Mouse (Mus musculus) thymus, adult 2 months (tissue): Measurements from ENCODE around the gene Cd52. TPM values are rescaled to one million over a fixed set of nuclear protein-coding genes. Genes with fewer than 3 reads are reported as not detected.

Source experiments
- DNase-seq: peaks from one replicate; pipeline ENCODE4 v3.0.0; 2021
- H3K27ac ChIP-seq: fragments of 200-500 bp; 2 replicates; pipeline ENCODE4 v1.5.1; 2012; ENCODE audit warnings: low read length, control low read depth; ENCODE audit not compliant: control insufficient read depth, insufficient read depth
- H3K27me3 ChIP-seq: fragments of 200-500 bp; 2 replicates; pipeline ENCODE4 v1.6.1; 2012; ENCODE audit warnings: mild to moderate bottlenecking, low read length, moderate library complexity, mixed read lengths; ENCODE audit not compliant: control insufficient read depth, insufficient read depth
- H3K36me3 ChIP-seq: fragments of 200-500 bp; 2 replicates; pipeline ENCODE4 v1.6.1; 2012; ENCODE audit warnings: mild to moderate bottlenecking, low read length, moderate library complexity; ENCODE audit not compliant: control insufficient read depth, insufficient read depth
- H3K4me1 ChIP-seq: fragments of 200-500 bp; replicated peaks from 2 replicates; pipeline ENCODE4 v1.6.1; 2012; ENCODE audit warnings: low read length; ENCODE audit not compliant: control insufficient read depth, insufficient read depth
- H3K4me3 ChIP-seq: fragments of 200-500 bp; 2 replicates; pipeline ENCODE4 v1.5.1; 2012; ENCODE audit warnings: mild to moderate bottlenecking, low read length, control low read depth, moderate library complexity; ENCODE audit not compliant: control insufficient read depth, insufficient read depth
- CTCF ChIP-seq: fragments of 200-500 bp; IDR thresholded peaks from 2 replicates; pipeline ENCODE4 v1.5.1; 2012; ENCODE audit warnings: mild to moderate bottlenecking, control low read depth, low read length, moderate library complexity, borderline replicate concordance; ENCODE audit not compliant: control insufficient read depth, poor library complexity, insufficient read depth; ENCODE audit errors: extremely low read depth
- POLR2A ChIP-seq: fragments of 200-500 bp; IDR thresholded peaks from 2 replicates; pipeline ENCODE4 v1.6.1; 2012; ENCODE audit warnings: mild to moderate bottlenecking, low read length, control low read depth, moderate library complexity; ENCODE audit not compliant: control insufficient read depth, poor library complexity, insufficient read depth; ENCODE audit errors: extremely low read depth
- WGBS: fragments of 180-500 bp; shearing (Covaris S2); methylation state at CpG from one replicate; pipeline ENCODE4 v1.1.7; 2018; 5-methylcytosine and 5-hydroxymethylcytosine counted together
- polyA plus RNA-seq: library from polyadenylated mRNA; depleted of rRNA; stranded (reverse); fragments of >200 nt; gene quantifications from 2 replicates; pipeline ENCODE4 v1.2.3, GENCODE M21; 2012

The Cd52 gene
- polyA plus RNA-seq, 1 experiment: 480 TPM

GRCm38 (mm10) chr4:134096120-134096519 is 1.2 kb upstream of the Cd52 start:
- DNase-seq: no peak
- Histone ChIP-seq H3K4me3 (no peak overlapping the region), H3K27me3 (no peaks in the 10 kb centered on the region), H3K4me1 (peaks cover 69% of the 10 kb centered on the region), H3K36me3 (no peaks in the 10 kb centered on the region), H3K27ac (no peak overlapping the region)
- 86% methylated on average over 3 of the region's 3 CpGs for WGBS
- TF ChIP-seq CTCF: no peak
- no peak for TF ChIP-seq POLR2A

- peaks cover 66% of the 10 kb centered on the region for H3K4me1 ChIP-seq
- no peaks in the 10 kb centered on the region for H3K36me3 ChIP-seq
- H3K27me3 ChIP-seq: no peaks in the 10 kb centered on the region
- H3K4me3 ChIP-seq: peak overlapping the region; percentile 85
- 74% methylated on average over 7 of the region's 7 CpGs for WGBS
- no peak for DNase-seq
- TF ChIP-seq CTCF (no peak), POLR2A (no peak)
- H3K27ac ChIP-seq: peak overlapping the region; percentile 83
Measured at GRCm38 (mm10) chr4:134094004-134094564, 798 bp downstream of the Cd52 start.

GRCm38 (mm10) chr4:134092382-134093288 is 2.2 kb downstream of the Cd52 start:
- peak overlapping the region; percentile 85 for H3K4me3 ChIP-seq
- peak; percentile 84 for DNase-seq

GRCm38 (mm10) chr4:134091225-134091529 is 3.7 kb downstream of the Cd52 start:
- 79% methylated on average over 6 of the region's 6 CpGs for WGBS
- Histone ChIP-seq H3K27ac (no peak overlapping the region), H3K4me1 (peaks cover 42% of the 10 kb centered on the region), H3K4me3 (no peak overlapping the region), H3K27me3 (no peaks in the 10 kb centered on the region), H3K36me3 (no peaks in the 10 kb centered on the region)
- DNase-seq: no peak
- TF ChIP-seq CTCF (no peak), POLR2A (no peak)

More at GRCm38 (mm10) chr4:134092382-134093288, 2.2 kb downstream of the Cd52 start:
- TF ChIP-seq POLR2A (no peak), CTCF (peak; percentile 93; the same call in 1 of the 2 replicates)
- peak overlapping the region; percentile 83 for H3K27ac ChIP-seq
- H3K36me3 ChIP-seq: no peaks in the 10 kb centered on the region
- WGBS: 65% methylated on average over 6 of the region's 6 CpGs
- no peaks in the 10 kb centered on the region for H3K27me3 ChIP-seq
- H3K4me1 ChIP-seq: peaks cover 51% of the 10 kb centered on the region

GRCm38 (mm10) chr4:134090521-134091224 is 4.2 kb downstream of the Cd52 start:
- H3K4me3 ChIP-seq: no peak overlapping the region
- H3K36me3 ChIP-seq: no peaks in the 10 kb centered on the region
- no peak for DNase-seq
- H3K27me3 ChIP-seq: no peaks in the 10 kb centered on the region
- WGBS: 91% methylated on average over 16 of the region's 16 CpGs
- H3K27ac ChIP-seq: no peak overlapping the region
- TF ChIP-seq CTCF (no peak), POLR2A (no peak)
- peaks cover 40% of the 10 kb centered on the region for H3K4me1 ChIP-seq

GRCm38 (mm10) chr4:134089029-134089428 is 5.9 kb downstream of the Cd52 start:
- Histone ChIP-seq H3K36me3 (no peaks in the 10 kb centered on the region), H3K27me3 (no peaks in the 10 kb centered on the region), H3K4me1 (peaks cover 31% of the 10 kb centered on the region), H3K4me3 (no peak overlapping the region), H3K27ac (no peak overlapping the region)
- WGBS: 86% methylated on average over 9 of the region's 9 CpGs
- DNase-seq: no peak
- TF ChIP-seq CTCF: no peak
- no peak for TF ChIP-seq POLR2A
